15 mouse cellular contexts compared by ENCODE assay signal in genomic region chr4:59200636-59201035, GRCm38 (mm10).
"Had no signal": no experiment of that assay in that cellular context is flagged by ENCODE, and none has a peak within 500 bp of the region (broad histone marks: within the 10 kb centered on the region; RNA-seq: fewer than 3 reads in every experiment).

No protein-coding gene starts in this region.

- H3K4me2 ChIP-seq: limb, embryonic 13.5 days; liver, embryonic 15.5 days; lung, embryonic 14.5 days; midbrain, embryonic 12.5 days had no signal

- ATAC-seq: intestine, embryonic 16.5 days; midbrain, embryonic 16.5 days had no signal

- H3K27ac ChIP-seq: kidney, postnatal 0 days; layer of hippocampus, adult 2 months; limb, embryonic 13.5 days; midbrain, embryonic 12.5 days had no signal

- H3K36me3 ChIP-seq: limb, embryonic 13.5 days; midbrain, embryonic 12.5 days had no signal

- H3K27me3 ChIP-seq: limb, embryonic 13.5 days; liver, embryonic 15.5 days; midbrain, embryonic 12.5 days had no signal

- H3K9ac ChIP-seq: limb, embryonic 13.5 days; liver, embryonic 15.5 days; lung, embryonic 14.5 days; midbrain, embryonic 12.5 days had no signal

- H3K9me3 ChIP-seq: limb, embryonic 13.5 days; liver, embryonic 15.5 days; midbrain, embryonic 12.5 days had no signal

- DNase-seq: kidney, adult 8-10 months; kidney, postnatal 36 days; left cerebral cortex, postnatal 4 days; lung, embryonic 14.5 days; lung, postnatal 10 days; lung, postnatal 4 days; right cerebral cortex, postnatal 25 days; thymus, postnatal 14 days had no signal

- H3K4me3 ChIP-seq: layer of hippocampus, adult 2 months; limb, embryonic 13.5 days; liver, embryonic 15.5 days; midbrain, embryonic 12.5 days had no signal
